Mouse (Mus musculus) ES-CJ7 (cell line): ENCODE results near the gene Hebp1.

ENCODE experiments used
- DNase-seq: peaks from one replicate; pipeline ENCODE4 v3.0.0; 2011; ENCODE audit warnings: low read depth, low spot score

Hebp1 gene

GRCm38 (mm10) chr6:135197446-135197845 is 376 bp downstream of the Hebp1 start:
- no peak for DNase-seq

- DNase-seq, result no peak
Observed at GRCm38 (mm10) chr6:135196707-135197106, 1.1 kb downstream of the Hebp1 start.

GRCm38 (mm10) chr6:135194907-135195306 is 2.9 kb downstream of the Hebp1 start:
- no peak for DNase-seq

DNA sequence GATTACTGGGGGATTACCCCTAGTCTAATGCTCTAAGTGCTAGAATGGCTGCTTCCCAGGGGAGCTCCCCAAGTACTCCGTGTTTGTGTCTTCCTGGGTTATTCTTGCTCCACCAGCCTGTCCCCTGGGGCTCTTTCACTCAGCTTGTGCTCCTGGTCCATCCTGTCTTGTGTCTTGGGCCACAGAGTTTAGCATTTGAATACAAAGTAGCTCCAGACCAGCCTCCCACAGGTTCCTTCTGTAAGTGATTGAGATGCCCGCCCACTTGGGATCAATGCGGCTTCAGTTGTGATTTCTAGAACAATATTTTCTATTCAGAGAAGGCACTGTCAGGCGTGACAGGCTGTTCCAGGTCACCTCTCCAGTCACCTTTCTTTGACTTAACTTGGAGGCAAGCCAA is 4.1 kb downstream of the Hebp1 start:
- DNase-seq, result peak; percentile 59

DNA sequence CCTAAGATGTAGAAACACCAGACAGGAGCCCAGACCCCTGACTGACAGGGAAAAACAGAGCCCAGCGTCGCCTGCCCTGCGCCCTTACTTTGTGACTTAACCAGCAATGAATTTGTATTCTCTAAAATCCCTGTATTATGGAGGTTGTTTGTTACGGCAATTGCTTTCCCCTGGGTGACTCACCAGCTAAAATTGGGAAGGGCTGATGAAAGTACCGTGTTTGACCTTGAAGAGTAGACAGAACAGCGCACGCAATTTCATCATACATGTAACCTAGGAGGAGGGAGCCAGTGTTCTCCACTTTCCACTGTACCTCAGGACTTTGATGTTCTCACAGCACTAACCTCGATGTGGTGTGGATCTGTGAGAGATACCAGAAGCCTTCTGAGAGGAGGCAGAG is 4.8 kb downstream of the Hebp1 start:
- no peak for DNase-seq

GRCm38 (mm10) chr6:135191906-135192305 is 5.9 kb downstream of the Hebp1 start:
- no peak for DNase-seq

DNA sequence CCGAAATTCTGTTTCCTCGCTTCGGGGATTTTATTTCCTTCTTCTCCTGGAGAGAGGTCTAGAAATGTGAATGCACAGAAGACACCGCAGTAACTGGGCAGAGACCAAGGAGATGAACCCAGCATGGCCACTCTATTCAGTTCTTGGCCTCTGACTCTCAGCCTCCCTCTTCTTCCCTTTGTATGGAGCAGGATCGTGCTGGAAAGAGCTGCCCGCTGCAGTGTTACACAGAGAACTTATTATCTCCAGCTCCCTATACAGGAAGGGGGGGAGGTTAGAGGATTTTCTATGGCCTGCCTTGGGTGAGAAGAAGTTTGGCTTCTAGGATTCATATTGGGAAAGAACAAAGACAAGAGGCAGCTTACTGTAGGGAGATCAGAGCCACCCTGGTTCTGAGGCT is 7.7 kb downstream of the Hebp1 start:
- no peak for DNase-seq

DNA sequence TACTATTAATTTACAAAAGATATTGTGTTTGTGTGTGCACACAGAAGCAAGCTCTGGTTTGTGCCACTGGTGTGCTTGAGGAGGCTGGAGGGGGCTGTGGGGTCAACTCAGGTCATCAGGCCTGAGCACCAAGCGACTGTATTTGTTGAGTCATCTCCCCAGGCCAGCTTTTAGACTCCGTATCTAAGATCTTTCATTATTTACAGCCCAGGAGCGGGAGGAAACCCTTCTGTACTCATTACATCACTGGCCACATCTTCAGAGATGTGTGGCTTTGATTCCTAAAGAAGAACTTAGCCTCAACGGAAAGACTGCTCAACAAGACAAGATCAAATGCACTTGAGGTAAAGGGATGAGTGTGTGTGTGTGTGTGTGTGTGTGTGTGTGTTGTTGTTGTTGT is 9.2 kb downstream of the Hebp1 start:
- no peak for DNase-seq

GRCm38 (mm10) chr6:135187076-135187917 is 10.5 kb downstream of the Hebp1 start:
- no peak for DNase-seq

DNA sequence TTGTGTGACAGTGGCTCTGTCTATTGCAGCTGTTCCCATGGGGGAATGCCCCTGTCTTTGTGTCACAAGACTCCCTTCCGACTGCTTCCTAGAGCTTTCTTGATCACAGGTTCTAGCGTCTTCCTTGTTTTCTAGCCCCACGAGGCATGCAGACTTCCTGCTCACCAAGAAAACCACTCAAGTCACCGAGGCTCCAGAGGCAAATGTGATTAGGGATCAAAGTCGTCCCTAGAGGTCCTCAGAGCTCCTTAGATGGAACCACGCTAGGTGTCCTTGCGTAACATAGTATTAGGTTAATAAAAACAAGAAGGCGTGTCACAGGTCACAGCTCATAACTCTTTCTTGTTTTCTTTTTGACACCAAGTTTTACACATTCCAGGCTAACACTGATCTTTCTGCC is 13.9 kb downstream of the Hebp1 start:
- no peak for DNase-seq

DNA sequence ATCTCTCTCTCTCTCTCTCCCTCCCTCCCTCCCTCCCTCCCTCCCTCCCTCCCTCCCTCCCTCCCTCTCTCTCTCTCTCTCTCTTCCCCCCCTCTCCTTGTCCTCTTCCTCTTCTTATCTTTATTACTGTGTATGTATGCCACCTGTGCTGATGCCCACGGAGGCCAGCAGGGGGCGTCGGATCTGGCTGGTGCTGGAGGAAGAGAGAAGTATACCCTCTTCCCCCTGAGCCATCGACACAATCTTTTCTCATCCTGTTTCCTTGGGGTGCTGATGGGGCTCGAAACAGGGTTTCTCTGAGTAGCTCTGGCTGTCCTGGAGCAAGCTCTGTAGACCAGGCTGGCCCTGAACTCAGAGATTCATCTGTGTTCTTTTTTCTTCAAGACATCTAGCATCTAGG is 14.9 kb downstream of the Hebp1 start:
- peak; percentile 53 for DNase-seq

GRCm38 (mm10) chr6:135178599-135178998 is 19.2 kb downstream of the Hebp1 start:
- no peak for DNase-seq

DNA sequence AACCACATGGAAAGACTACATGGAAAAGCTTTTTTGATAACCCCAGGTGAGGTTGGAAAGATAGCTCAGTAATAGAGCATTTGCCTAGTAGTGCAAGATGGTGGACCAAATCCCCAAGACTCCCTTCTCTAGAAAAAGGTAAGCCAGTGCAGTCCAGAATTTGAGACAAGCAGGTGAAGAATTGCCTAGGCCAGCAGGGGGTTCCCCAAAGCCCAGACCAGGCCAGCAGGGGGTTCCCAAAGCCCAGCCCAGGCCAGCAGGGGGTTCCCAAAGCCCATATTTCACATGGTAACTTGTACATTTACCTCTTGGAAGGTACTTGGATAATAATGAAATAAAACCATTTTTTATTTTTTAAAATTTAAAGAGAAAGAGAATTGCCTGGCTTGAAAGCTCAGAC is 20.6 kb downstream of the Hebp1 start:
- DNase-seq, result peak; percentile 49

DNA sequence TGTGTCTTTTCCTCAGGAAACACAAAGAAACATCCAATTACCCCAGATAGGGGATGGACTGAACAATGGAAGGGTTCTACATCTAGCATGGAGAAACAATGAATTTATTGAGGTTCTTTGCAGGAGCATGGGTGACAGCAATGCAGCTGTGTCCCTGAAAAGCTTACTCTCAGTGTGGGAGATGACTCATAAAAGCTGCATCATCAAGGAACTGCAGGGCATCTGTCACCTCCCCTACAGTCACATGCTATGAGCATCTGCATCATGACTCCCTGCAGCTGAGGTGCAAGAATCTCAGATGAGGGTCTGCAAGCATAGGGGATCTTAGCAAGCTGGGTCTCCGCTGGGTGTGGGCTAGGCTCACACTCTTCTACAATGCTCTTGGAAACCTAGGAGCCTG is 22.8 kb downstream of the Hebp1 start:
- DNase-seq, result no peak

GRCm38 (mm10) chr6:135171736-135172135 is 26.1 kb downstream of the Hebp1 start:
- DNase-seq, result peak; percentile 52

GRCm38 (mm10) chr6:135169246-135169645 is 28.6 kb downstream of the Hebp1 start:
- no peak for DNase-seq

DNA sequence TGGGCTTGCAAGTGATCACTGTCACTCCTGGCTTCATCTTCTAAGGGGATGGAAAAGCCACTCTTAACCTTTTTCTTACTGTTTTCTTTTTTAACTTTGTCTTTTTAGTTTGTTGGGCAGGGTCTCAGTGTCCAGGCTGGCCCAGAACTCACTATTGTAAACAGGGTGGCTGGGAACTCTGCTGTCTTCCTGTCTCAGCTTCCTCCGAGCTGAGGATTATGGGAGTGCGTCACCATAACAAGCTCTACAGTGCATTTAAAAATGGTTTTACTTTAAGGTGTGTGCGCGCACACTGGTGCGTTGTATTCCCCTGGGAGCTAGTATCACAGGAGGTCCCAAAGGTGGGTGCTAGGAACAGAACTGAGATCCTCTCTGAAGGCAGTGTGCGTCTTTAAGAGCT is 29.4 kb downstream of the Hebp1 start:
- no peak for DNase-seq

GRCm38 (mm10) chr6:135167380-135168311 is 30.2 kb downstream of the Hebp1 start:
- DNase-seq, result peak; percentile 76

GRCm38 (mm10) chr6:135166712-135167111 is 31.1 kb downstream of the Hebp1 start:
- no peak for DNase-seq

GRCm38 (mm10) chr6:135166262-135166661 is 31.6 kb downstream of the Hebp1 start:
- no peak for DNase-seq

DNA sequence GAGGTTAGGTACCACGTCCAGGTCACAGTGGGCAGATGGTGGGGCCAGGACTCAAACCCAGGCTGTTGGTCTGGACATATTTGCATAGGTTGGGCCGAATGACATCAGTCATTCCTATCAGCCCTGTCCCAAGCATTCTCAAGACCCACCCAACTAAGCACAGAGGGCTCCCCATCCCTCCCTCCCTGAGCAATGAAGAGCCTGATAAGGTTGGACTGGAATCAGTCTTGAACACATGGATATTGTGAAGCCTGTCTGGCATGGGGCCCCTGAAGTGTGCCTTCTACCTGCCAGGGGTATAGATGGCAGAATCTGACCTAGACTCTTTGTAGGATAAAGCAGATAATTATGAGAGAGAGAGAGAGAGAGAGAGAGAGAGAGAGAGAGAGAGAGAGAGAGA is 32.1 kb downstream of the Hebp1 start:
- DNase-seq, result no peak

DNA sequence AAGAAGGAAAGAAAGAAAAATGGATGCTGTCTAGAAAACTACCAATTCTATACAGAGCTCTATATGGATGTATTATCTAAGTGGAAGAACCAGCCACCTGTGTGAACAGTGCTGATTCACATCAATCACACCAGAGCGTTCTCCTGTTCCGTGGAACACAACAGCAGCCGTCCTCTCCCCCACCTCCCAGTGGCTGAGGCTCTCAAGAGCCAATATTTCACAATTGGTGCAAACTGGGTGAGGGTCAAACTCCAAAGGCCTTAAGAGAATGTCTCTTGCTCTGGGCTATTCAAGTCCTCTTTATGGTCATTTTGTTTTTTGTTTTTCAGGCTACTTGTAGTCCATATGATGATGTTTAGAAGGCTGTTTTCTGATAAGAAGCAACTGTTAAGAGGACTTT is 32.6 kb downstream of the Hebp1 start:
- DNase-seq, result no peak

GRCm38 (mm10) chr6:135162861-135163260 is 35.0 kb downstream of the Hebp1 start:
- DNase-seq, result no peak
